Mouse (Mus musculus): Measurements from ENCODE around the gene Fli1. TPM values are rescaled to one million over a fixed set of nuclear protein-coding genes. Genes with fewer than 3 reads are reported as not detected.

Fli1 gene
- total and polyA plus RNA-seq, 2 experiments, result 1.6 to 3.0 TPM

GRCm38 (mm10) chr9:32467443-32467842 is 75.2 kb downstream of the Fli1 start:
- WGBS, result 82% methylated on average over 8 of the region's 8 CpGs
- Histone ChIP-seq H3K4me3 (ENCODE audit: insufficient read depth, low read depth, low read length) (no peak overlapping the region), H3K27me3 (ENCODE audit: control insufficient read depth, insufficient read depth, low read length) (no peaks in the 10 kb centered on the region), H3K27ac (replicated peaks; ENCODE audit: insufficient read depth, low read depth, low read length) (no peak overlapping the region), H3K79me2 (ENCODE audit: control insufficient read depth, insufficient read depth, low read length) (no peaks in the 10 kb centered on the region), H3K4me1 (ENCODE audit: control insufficient read depth, insufficient read depth, low read length) (peaks cover 2% of the 10 kb centered on the region; the same call in 1 of the 2 replicates), H3K9ac (ENCODE audit: low read depth, low read length) (no peak overlapping the region), H3K36me3 (ENCODE audit: control insufficient read depth, insufficient read depth, low read length) (no peaks in the 10 kb centered on the region)
- TF ChIP-seq POLR2A (IDR thresholded peaks at IDR 0.05; ENCODE audit: extremely low read depth, insufficient read depth, low read length), result no peak
- no peak for TF ChIP-seq CTCF (IDR thresholded peaks at IDR 0.05; ENCODE audit: low read depth, low read length)
- DNase-seq (ENCODE audit: extremely low read depth, low read depth, low spot score), result no peak

- 81% methylated on average over 8 of the region's 8 CpGs for WGBS
- peaks cover 2% of the 10 kb centered on the region; the same call in 1 of the 2 replicates for H3K4me1 ChIP-seq (ENCODE audit: control insufficient read depth, insufficient read depth, low read length)
- TF ChIP-seq POLR2A (IDR thresholded peaks at IDR 0.05; ENCODE audit: extremely low read depth, insufficient read depth, low read length) (no peak), CTCF (IDR thresholded peaks at IDR 0.05; ENCODE audit: low read depth, low read length) (no peak)
- no peaks in the 10 kb centered on the region for H3K79me2 ChIP-seq (ENCODE audit: control insufficient read depth, insufficient read depth, low read length)
- no peak overlapping the region for H3K4me3 ChIP-seq (ENCODE audit: insufficient read depth, low read depth, low read length)
- H3K36me3 ChIP-seq (ENCODE audit: control insufficient read depth, insufficient read depth, low read length), result no peaks in the 10 kb centered on the region; the same call in 1 of the 2 replicates
- no peak for DNase-seq (ENCODE audit: extremely low read depth, low read depth, low spot score)
- H3K27me3 ChIP-seq (ENCODE audit: control insufficient read depth, insufficient read depth, low read length), result no peaks in the 10 kb centered on the region
- H3K27ac ChIP-seq (replicated peaks; ENCODE audit: insufficient read depth, low read depth, low read length), result no peak overlapping the region
- no peak overlapping the region for H3K9ac ChIP-seq (ENCODE audit: low read depth, low read length)
Observed at GRCm38 (mm10) chr9:32466861-32467260, 75.8 kb downstream of the Fli1 start.

- no peak for DNase-seq (ENCODE audit: extremely low read depth, low read depth, low spot score)
- TF ChIP-seq CTCF (IDR thresholded peaks at IDR 0.05; ENCODE audit: low read depth, low read length) (no peak), POLR2A (IDR thresholded peaks at IDR 0.05; ENCODE audit: extremely low read depth, insufficient read depth, low read length) (no peak)
- H3K27me3 ChIP-seq (ENCODE audit: control insufficient read depth, insufficient read depth, low read length), result no peaks in the 10 kb centered on the region
- H3K27ac ChIP-seq (replicated peaks; ENCODE audit: insufficient read depth, low read depth, low read length), result no peak overlapping the region
- WGBS, result 80% methylated on average over 3 of the region's 3 CpGs
- peaks cover 2% of the 10 kb centered on the region; the same call in 1 of the 2 replicates for H3K36me3 ChIP-seq (ENCODE audit: control insufficient read depth, insufficient read depth, low read length)
- H3K4me3 ChIP-seq (ENCODE audit: insufficient read depth, low read depth, low read length), result no peak overlapping the region
- H3K79me2 ChIP-seq (ENCODE audit: control insufficient read depth, insufficient read depth, low read length), result no peaks in the 10 kb centered on the region
- no peaks in the 10 kb centered on the region; the same call in 1 of the 2 replicates for H3K4me1 ChIP-seq (ENCODE audit: control insufficient read depth, insufficient read depth, low read length)
- H3K9ac ChIP-seq (ENCODE audit: low read depth, low read length), result no peak overlapping the region
Observed at GRCm38 (mm10) chr9:32456707-32457106, 86.0 kb downstream of the Fli1 start.

- Histone ChIP-seq H3K79me2 (ENCODE audit: control insufficient read depth, insufficient read depth, low read length) (no peaks in the 10 kb centered on the region), H3K4me3 (ENCODE audit: insufficient read depth, low read depth, low read length) (no peak overlapping the region), H3K27ac (replicated peaks; ENCODE audit: insufficient read depth, low read depth, low read length) (no peak overlapping the region), H3K27me3 (ENCODE audit: control insufficient read depth, insufficient read depth, low read length) (no peaks in the 10 kb centered on the region), H3K9ac (ENCODE audit: low read depth, low read length) (no peak overlapping the region), H3K4me1 (ENCODE audit: control insufficient read depth, insufficient read depth, low read length) (no peaks in the 10 kb centered on the region), H3K36me3 (ENCODE audit: control insufficient read depth, insufficient read depth, low read length) (no peaks in the 10 kb centered on the region)
- TF ChIP-seq POLR2A (IDR thresholded peaks at IDR 0.05; ENCODE audit: extremely low read depth, insufficient read depth, low read length), result no peak
- TF ChIP-seq CTCF (IDR thresholded peaks at IDR 0.05; ENCODE audit: low read depth, low read length), result no peak
- no peak for DNase-seq (ENCODE audit: extremely low read depth, low read depth, low spot score)
- WGBS, result 53% methylated on average over 7 of the region's 7 CpGs
Observed at GRCm38 (mm10) chr9:32450161-32450560, 92.5 kb downstream of the Fli1 start.

- Histone ChIP-seq H3K4me1 (ENCODE audit: control insufficient read depth, insufficient read depth, low read length) (no peaks in the 10 kb centered on the region), H3K4me3 (ENCODE audit: insufficient read depth, low read depth, low read length) (no peak overlapping the region), H3K9ac (ENCODE audit: low read depth, low read length) (no peak overlapping the region), H3K27ac (replicated peaks; ENCODE audit: insufficient read depth, low read depth, low read length) (no peak overlapping the region), H3K27me3 (ENCODE audit: control insufficient read depth, insufficient read depth, low read length) (no peaks in the 10 kb centered on the region), H3K79me2 (ENCODE audit: control insufficient read depth, insufficient read depth, low read length) (no peaks in the 10 kb centered on the region), H3K36me3 (ENCODE audit: control insufficient read depth, insufficient read depth, low read length) (no peaks in the 10 kb centered on the region)
- 85% methylated on average over 5 of the region's 5 CpGs for WGBS
- DNase-seq (ENCODE audit: extremely low read depth, low read depth, low spot score), result no peak
- TF ChIP-seq POLR2A (IDR thresholded peaks at IDR 0.05; ENCODE audit: extremely low read depth, insufficient read depth, low read length) (no peak), CTCF (IDR thresholded peaks at IDR 0.05; ENCODE audit: low read depth, low read length) (no peak)
Observed at GRCm38 (mm10) chr9:32448766-32449165, 93.9 kb downstream of the Fli1 start.

GRCm38 (mm10) chr9:32445789-32446188 is 96.9 kb downstream of the Fli1 start:
- Histone ChIP-seq H3K9ac (ENCODE audit: low read depth, low read length) (no peak overlapping the region), H3K27me3 (ENCODE audit: control insufficient read depth, insufficient read depth, low read length) (no peaks in the 10 kb centered on the region), H3K4me1 (ENCODE audit: control insufficient read depth, insufficient read depth, low read length) (no peaks in the 10 kb centered on the region), H3K27ac (replicated peaks; ENCODE audit: insufficient read depth, low read depth, low read length) (no peak overlapping the region), H3K4me3 (ENCODE audit: insufficient read depth, low read depth, low read length) (no peak overlapping the region), H3K79me2 (ENCODE audit: control insufficient read depth, insufficient read depth, low read length) (no peaks in the 10 kb centered on the region), H3K36me3 (ENCODE audit: control insufficient read depth, insufficient read depth, low read length) (no peaks in the 10 kb centered on the region)
- no peak for DNase-seq (ENCODE audit: extremely low read depth, low read depth, low spot score)
- WGBS, result 54% methylated on average over 3 of the region's 3 CpGs
- TF ChIP-seq POLR2A (IDR thresholded peaks at IDR 0.05; ENCODE audit: extremely low read depth, insufficient read depth, low read length) (no peak), CTCF (IDR thresholded peaks at IDR 0.05; ENCODE audit: low read depth, low read length) (peak; percentile 23; the same call in 1 of the 2 replicates)
